Comparison of ENCODE assay signal across 12 mouse cellular contexts in genomic region chr11:97540604-97541003, GRCm38 (mm10). TPM values are rescaled to one million over a fixed set of nuclear protein-coding genes. Genes with fewer than 3 reads are reported as not detected.
DNase-seq lines count a peak whose midpoint lies in the region; ATAC-seq and TF ChIP-seq lines count a peak whose summit lies in the region.
"Had no signal": no experiment of that assay in that cellular context is flagged by ENCODE, and none has a peak within 500 bp of the region (broad histone marks: within the 10 kb centered on the region; RNA-seq: fewer than 3 reads in every experiment).

No protein-coding gene starts in this region.

- no peak overlapping the region for H3K4me3 ChIP-seq in limb, embryonic 14.5 days (replicated peaks; ENCODE audit: low read length)
- H3K4me3 ChIP-seq in limb, embryonic 10.5 days: no peak overlapping the region
- H3K4me3 ChIP-seq in cerebellum, adult 2 months (replicated peaks; ENCODE audit: insufficient read depth, low read depth, low read length): no peak overlapping the region
- H3K4me3 ChIP-seq: liver, embryonic 15.5 days; neural tube, embryonic 12.5 days had no signal

- no peak for TF ChIP-seq POLR2A in limb, embryonic 14.5 days (IDR thresholded peaks at IDR 0.05; ENCODE audit: borderline replicate concordance, extremely low read depth, insufficient read depth, insufficient read length)
- no peak for TF ChIP-seq POLR2A in cerebellum, adult 2 months (IDR thresholded peaks at IDR 0.05; ENCODE audit: borderline replicate concordance, insufficient read depth, low read length)

- TF ChIP-seq CTCF in cerebellum, adult 2 months (IDR thresholded peaks at IDR 0.05; ENCODE audit: borderline replicate concordance, insufficient read depth, low read depth, low read length): no peak

- H3K4me1 ChIP-seq in limb, embryonic 14.5 days (ENCODE audit: control insufficient read depth, insufficient read depth, low read length): peaks cover 12% of the 10 kb centered on the region
- peaks cover 40% of the 10 kb centered on the region for H3K4me1 ChIP-seq in limb, embryonic 10.5 days
- H3K4me1 ChIP-seq in cerebellum, adult 2 months (ENCODE audit: control insufficient read depth, insufficient read depth, low read length): peaks cover 56% of the 10 kb centered on the region

- no peak overlapping the region for H3K9ac ChIP-seq in limb, embryonic 14.5 days (ENCODE audit: low read depth, low read length, severe bottlenecking)
- H3K9ac ChIP-seq: liver, embryonic 15.5 days; neural tube, embryonic 12.5 days had no signal

- no peak overlapping the region for H3K27ac ChIP-seq in limb, embryonic 14.5 days (replicated peaks; ENCODE audit: low read depth, low read length)
- no peak overlapping the region for H3K27ac ChIP-seq in limb, embryonic 10.5 days
- H3K27ac ChIP-seq in cerebellum, adult 2 months (ENCODE audit: insufficient read depth, low read length): peak overlapping the region; percentile 14
- H3K27ac ChIP-seq: kidney, postnatal 0 days; liver, embryonic 15.5 days; neural tube, embryonic 12.5 days had no signal

- peaks cover 42% of the 10 kb centered on the region for H3K27me3 ChIP-seq in limb, embryonic 14.5 days (ENCODE audit: control insufficient read depth, insufficient read depth, low read length)
- peaks cover 100% of the 10 kb centered on the region for H3K27me3 ChIP-seq in limb, embryonic 10.5 days (ENCODE audit: low read depth, poor library complexity, severe bottlenecking)
- no peaks in the 10 kb centered on the region for H3K27me3 ChIP-seq in cerebellum, adult 2 months (ENCODE audit: control insufficient read depth, insufficient read depth, low read length)

- ATAC-seq in limb, embryonic 14.5 days (ENCODE audit: low FRiP score, low read depth): peak; percentile 41; the same call in 1 of the 2 replicates
- ATAC-seq in inflammation-experienced regulatory T-cells, adult 6 months: no peak

- peak; percentile 58 for DNase-seq in cerebellum, adult 11 months
- DNase-seq in cerebellum, adult 8-10 months: no peak
- DNase-seq in limb, embryonic 14.5 days (ENCODE audit: low spot score): peak; percentile 45
- DNase-seq in limb, embryonic 10.5 days (ENCODE audit: low spot score): no peak
- DNase-seq in cerebellum, adult 2 months: peak in 1 of 2 experiments; percentile 55
- DNase-seq in kidney, postnatal 36 days: peak; percentile 52 to 69
- DNase-seq in thymus, postnatal 36 days: no peak

- H3K4me2 ChIP-seq in limb, embryonic 14.5 days (replicated peaks; ENCODE audit: low read depth, low read length, severe bottlenecking): no peak overlapping the region
- H3K4me2 ChIP-seq: heart, embryonic 11.5 days; liver, embryonic 15.5 days; neural tube, embryonic 12.5 days had no signal

- H3K36me3 ChIP-seq in limb, embryonic 14.5 days (ENCODE audit: control insufficient read depth, insufficient read depth, low read length): no peaks in the 10 kb centered on the region
- H3K36me3 ChIP-seq in limb, embryonic 10.5 days: no peaks in the 10 kb centered on the region
- H3K36me3 ChIP-seq: liver, embryonic 15.5 days; neural tube, embryonic 12.5 days had no signal

- WGBS in limb, embryonic 14.5 days: 37% methylated on average over 3 of the region's 3 CpGs
- WGBS in limb, embryonic 10.5 days: 74% methylated on average over 3 of the region's 3 CpGs
- 8% methylated on average over 3 of the region's 3 CpGs for WGBS in cerebellum, adult 2 months

- no peaks in the 10 kb centered on the region for H3K9me3 ChIP-seq in limb, embryonic 14.5 days (ENCODE audit: control insufficient read depth, low read length)
- no peaks in the 10 kb centered on the region for H3K9me3 ChIP-seq in limb, embryonic 10.5 days (replicated peaks)
- H3K9me3 ChIP-seq: liver, embryonic 15.5 days; neural tube, embryonic 12.5 days had no signal

RNA-seq across cellular contexts. Expression of gene Srcin1, which starts 35.4 kb away (rescaled TPM):
- polyA plus RNA-seq in limb, embryonic 14.5 days (2012; rRNA removed): 4.0 and 5.1 TPM in 2 replicates
- polyA plus RNA-seq in limb, embryonic 14.5 days (2014; fragmentation: Nextera tagmentation; extraction: Ambion mirVana): 0.39 and 0.53 TPM in 2 replicates
- polyA plus RNA-seq in limb, embryonic 10.5 days (2016; fragmentation: Nextera tagmentation; extraction: Ambion mirVana): 0.24 and 0.25 TPM in 2 replicates
- polyA plus RNA-seq in cerebellum, adult 2 months (2012; rRNA removed): 127 and 142 TPM in 2 replicates
- not detected for polyA plus RNA-seq in inflammation-experienced regulatory T-cells, adult 6 months (2017; shearing (Covaris generic))
- polyA plus RNA-seq: liver, embryonic 15.5 days had no signal

RNA-seq across cellular contexts. Expression of gene 4933428G20Rik, which starts 40.5 kb away (rescaled TPM):
- not detected in 2 replicates for polyA plus RNA-seq in limb, embryonic 14.5 days (2012; rRNA removed)
- 0.19 and 0.36 TPM in 2 replicates for polyA plus RNA-seq in limb, embryonic 14.5 days (2014; fragmentation: Nextera tagmentation; extraction: Ambion mirVana)
- 0.49 and 0.54 TPM in 2 replicates for polyA plus RNA-seq in limb, embryonic 10.5 days (2016; fragmentation: Nextera tagmentation; extraction: Ambion mirVana)
- not detected in 2 replicates for polyA plus RNA-seq in cerebellum, adult 2 months (2012; rRNA removed)
- polyA plus RNA-seq in inflammation-experienced regulatory T-cells, adult 6 months (2017; shearing (Covaris generic)): not detected

Comparison
In these comparisons a context has a peak if more than half of its experiments do, and no peak if none do; other contexts are left out.
1. DNase-seq: peak in cerebellum, adult 11 months (single experiment), limb, embryonic 14.5 days (single experiment) and kidney, postnatal 36 days (2 of 2); none in cerebellum, adult 8-10 months (single experiment), limb, embryonic 10.5 days (single experiment) and thymus, postnatal 36 days (0 of 2).
2. RNA of gene Srcin1, which starts 35.4 kb away (polyA plus RNA-seq): 127 to 142 TPM in cerebellum, adult 2 months; 0.39 to 5.1 TPM in limb, embryonic 14.5 days, 0.24 to 0.25 TPM in limb, embryonic 10.5 days and not detected in inflammation-experienced regulatory T-cells, adult 6 months; every median in the first group is over 10 times any median in the second.